Mouse (Mus musculus): ENCODE data around the gene Creb3l2.

DNA sequence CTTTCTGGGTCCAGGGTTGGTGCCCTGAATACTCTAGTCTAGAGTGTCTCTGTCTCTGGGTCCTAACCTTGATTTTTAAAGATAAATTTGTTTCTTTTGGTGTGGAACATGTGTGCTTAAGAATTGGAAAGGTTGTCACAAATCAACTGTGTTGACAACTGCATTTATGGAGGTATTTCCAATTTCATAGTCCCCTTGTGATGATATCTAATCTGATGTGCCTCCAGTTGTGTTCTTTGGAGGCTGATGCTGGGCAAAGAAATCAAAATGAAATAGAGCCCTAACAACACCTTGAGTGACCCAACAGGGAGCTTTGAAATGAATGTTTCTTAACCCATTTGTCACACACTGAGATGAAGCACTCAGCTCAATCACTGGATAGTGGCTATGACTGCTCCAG, 126.5 kb downstream of the Creb3l2 start:
- no peak for TF ChIP-seq CTCF (IDR thresholded peaks at IDR 0.05; ENCODE audit: insufficient read depth, low read length)
- TF ChIP-seq POLR2A (IDR thresholded peaks at IDR 0.05; ENCODE audit: borderline replicate concordance, extremely low read depth, low read depth, low read length) = no peak
